Mouse (Mus musculus) embryo, embryonic 10.5 days (tissue): ENCODE results near the gene Olfr1463.

Experiments used
- DNase-seq: peaks from one replicate; pipeline ENCODE4 v3.0.0-alpha.2; 2015; ENCODE audit warnings: low spot score

Olfr1463 gene

DNA sequence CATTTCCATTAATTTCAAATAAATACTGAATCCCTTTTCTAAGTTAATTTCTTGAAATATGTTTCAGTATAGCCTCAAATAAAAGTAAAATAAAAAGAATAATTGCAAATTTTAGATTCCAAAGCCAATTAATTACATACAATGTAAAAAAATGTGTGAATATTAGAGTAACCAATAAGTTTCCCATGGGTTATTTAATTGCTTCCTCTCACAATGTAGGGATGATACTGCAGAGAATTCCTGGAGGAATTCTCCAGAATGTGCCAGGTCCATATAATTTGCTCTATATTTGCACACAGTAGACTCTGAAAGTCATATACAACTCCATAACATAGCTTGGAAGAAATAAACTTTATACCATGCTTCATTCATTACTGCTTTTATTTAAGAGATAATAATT lies at the start of gene Olfr1463:
TSS of gene Olfr1463 (plus strand) at position 301 of the 400 bp plus-strand sequence.
- DNase-seq = no peak

DNA sequence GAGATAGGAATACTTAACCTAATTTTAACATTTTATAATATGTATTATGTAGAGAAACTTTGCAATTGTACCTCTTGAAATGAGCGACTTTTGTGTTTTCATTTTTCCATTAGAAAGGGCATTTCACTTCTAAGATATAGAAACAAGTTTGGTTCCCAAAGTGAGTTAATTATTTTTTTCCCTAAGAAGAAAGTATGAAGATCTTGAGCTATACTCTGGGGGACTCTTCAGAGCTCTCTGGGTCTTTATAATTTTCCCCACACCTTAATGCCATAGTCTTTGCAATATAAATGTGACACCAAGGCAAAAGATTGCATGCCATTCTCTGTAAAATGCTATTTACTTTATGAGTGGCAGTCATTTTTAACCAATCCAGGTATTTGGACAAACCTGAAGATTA lies 45.7 kb upstream of the Olfr1463 start, which contains the start of gene Olfr1462:
TSS of gene Olfr1462 (plus strand) at position 301 of the 400 bp plus-strand sequence.
- no peak for DNase-seq

DNA sequence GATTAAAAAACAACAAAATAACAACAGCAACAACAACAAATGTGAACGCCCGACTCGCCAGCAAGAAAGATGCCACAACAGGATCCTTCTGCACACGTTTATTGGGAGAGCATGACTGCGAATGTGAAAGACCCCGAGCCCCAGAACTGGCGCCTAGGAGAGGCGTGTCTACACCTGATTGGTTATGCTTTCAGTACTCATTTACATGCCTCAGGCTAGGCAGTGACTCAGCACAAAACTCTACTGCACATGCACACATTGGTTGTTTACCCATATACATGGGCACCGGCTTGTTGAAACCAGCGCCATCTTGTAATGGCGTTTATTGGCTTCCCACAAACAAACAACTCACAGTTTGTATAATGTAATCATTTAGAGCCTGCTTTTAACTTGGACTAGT lies 9.5 kb upstream of the Olfr1463 start:
- DNase-seq = no peak
